Mouse (Mus musculus) midbrain, embryonic 13.5 days (tissue): ENCODE measurements at regions not wholly inside any gene's neighbourhood (a gene's known extent, or its start where the extent isn't known, plus 50 kb on each side); places are given as distances from the start of the nearest gene placed in this dataset.

ENCODE experiments used
- ATAC-seq: fragments of 200-750 bp; cut with Nextera tagmentation; 2 replicates; pipeline ENCODE4 v1.8.0; 2017; ENCODE audit warnings: mild to moderate bottlenecking, moderate TSS enrichment, moderate library complexity
- H3K27ac ChIP-seq: fragments of 300-500 bp; sonication (generic); 2 replicates; pipeline ENCODE4 v1.5.1; 2015; ENCODE audit warnings: inconsistent platforms, mild to moderate bottlenecking, moderate library complexity
- H3K27me3 ChIP-seq: fragments of 300-500 bp; sonication (generic); 2 replicates; pipeline ENCODE4 v1.6.1; 2015; ENCODE audit warnings: mild to moderate bottlenecking, inconsistent platforms
- H3K36me3 ChIP-seq: fragments of 300-500 bp; sonication (generic); 2 replicates; pipeline ENCODE4 v1.6.1; 2015; ENCODE audit warnings: mild to moderate bottlenecking, inconsistent platforms
- H3K4me1 ChIP-seq: fragments of 300-500 bp; sonication (generic); replicated peaks from 2 replicates; pipeline ENCODE4 v1.6.1; 2015; ENCODE audit warnings: inconsistent platforms
- H3K4me2 ChIP-seq: fragments of 300-500 bp; sonication (generic); replicated peaks from 2 replicates; pipeline ENCODE4 v1.6.1; 2015; ENCODE audit warnings: moderate library complexity, mild to moderate bottlenecking, inconsistent platforms
- H3K4me3 ChIP-seq: fragments of 300-500 bp; sonication (generic); replicated peaks from 2 replicates; pipeline ENCODE4 v1.5.1; 2015; ENCODE audit warnings: mild to moderate bottlenecking, inconsistent platforms
- H3K9ac ChIP-seq: fragments of 300-500 bp; sonication (generic); replicated peaks from 2 replicates; pipeline ENCODE4 v1.6.1; 2015; ENCODE audit warnings: mild to moderate bottlenecking, inconsistent platforms
- H3K9me3 ChIP-seq: fragments of 300-500 bp; sonication (generic); 2 replicates; pipeline ENCODE4 v1.6.1; 2016; ENCODE audit warnings: mild to moderate bottlenecking, inconsistent platforms
- WGBS: fragments of 180-500 bp; shearing (Covaris S2); methylation state at CpG from one replicate; pipeline ENCODE4 v1.1.7; 2015; 5-methylcytosine and 5-hydroxymethylcytosine counted together

GRCm38 (mm10) chr13:28669832-28670585 is 283.5 kb downstream of the Sox4 start:
- 87% methylated on average over 4 of the region's 4 CpGs for WGBS
- H3K9me3 ChIP-seq = no peaks in the 10 kb centered on the region
- H3K27me3 ChIP-seq = no peaks in the 10 kb centered on the region
- H3K9ac ChIP-seq = no peak overlapping the region
- no peak overlapping the region for H3K4me3 ChIP-seq
- no peaks in the 10 kb centered on the region for H3K36me3 ChIP-seq
- H3K4me2 ChIP-seq = no peak overlapping the region
- peaks cover 20% of the 10 kb centered on the region for H3K4me1 ChIP-seq
- H3K27ac ChIP-seq = no peak overlapping the region
- no peak for ATAC-seq

GRCm38 (mm10) chr13:28666832-28667231 is 286.7 kb downstream of the Sox4 start:
- H3K36me3 ChIP-seq = no peaks in the 10 kb centered on the region
- no peaks in the 10 kb centered on the region for H3K27me3 ChIP-seq
- WGBS = 76% methylated on average over 3 of the region's 3 CpGs
- no peak for ATAC-seq
- H3K9me3 ChIP-seq = no peaks in the 10 kb centered on the region
- H3K27ac ChIP-seq = no peak overlapping the region
- H3K9ac ChIP-seq = no peak overlapping the region
- no peak overlapping the region for H3K4me3 ChIP-seq
- peaks cover 35% of the 10 kb centered on the region for H3K4me1 ChIP-seq
- no peak overlapping the region for H3K4me2 ChIP-seq

GRCm38 (mm10) chr13:28665150-28665549 is 288.4 kb downstream of the Sox4 start:
- H3K9ac ChIP-seq = no peak overlapping the region
- WGBS = 51% methylated on average over 5 of the region's 5 CpGs
- peak overlapping the region; percentile 68 for H3K27ac ChIP-seq
- no peaks in the 10 kb centered on the region for H3K9me3 ChIP-seq
- no peak overlapping the region for H3K4me3 ChIP-seq
- no peak overlapping the region for H3K4me2 ChIP-seq
- no peaks in the 10 kb centered on the region for H3K36me3 ChIP-seq
- no peaks in the 10 kb centered on the region for H3K27me3 ChIP-seq
- H3K4me1 ChIP-seq = peaks cover 27% of the 10 kb centered on the region
- no peak for ATAC-seq

- no peak overlapping the region for H3K9ac ChIP-seq
- H3K4me3 ChIP-seq = no peak overlapping the region
- H3K36me3 ChIP-seq = no peaks in the 10 kb centered on the region
- H3K27ac ChIP-seq = peak overlapping the region; percentile 68
- H3K4me1 ChIP-seq = peaks cover 27% of the 10 kb centered on the region
- no peak overlapping the region for H3K4me2 ChIP-seq
- no peaks in the 10 kb centered on the region for H3K9me3 ChIP-seq
- H3K27me3 ChIP-seq = no peaks in the 10 kb centered on the region
- WGBS = 50% methylated on average over 4 of the region's 4 CpGs
- ATAC-seq = peak; percentile 15; the same call in 1 of the 2 replicates
Measured at GRCm38 (mm10) chr13:28664698-28665097, 288.8 kb downstream of the Sox4 start.

GRCm38 (mm10) chr13:28663950-28664681 is 289.4 kb downstream of the Sox4 start:
- Histone ChIP-seq H3K27ac (peak overlapping the region; percentile 68), H3K4me2 (no peak overlapping the region), H3K36me3 (no peaks in the 10 kb centered on the region), H3K4me1 (peaks cover 29% of the 10 kb centered on the region), H3K9ac (no peak overlapping the region), H3K27me3 (no peaks in the 10 kb centered on the region), H3K9me3 (no peaks in the 10 kb centered on the region), H3K4me3 (no peak overlapping the region)
- peak; percentile 91 for ATAC-seq
- 26% methylated on average over 7 of the region's 7 CpGs for WGBS

GRCm38 (mm10) chr13:28663459-28663858 is 290.1 kb downstream of the Sox4 start:
- H3K27me3 ChIP-seq = no peaks in the 10 kb centered on the region
- no peaks in the 10 kb centered on the region for H3K9me3 ChIP-seq
- WGBS = 17% methylated on average over 5 of the region's 5 CpGs
- no peak overlapping the region for H3K9ac ChIP-seq
- no peak overlapping the region for H3K4me3 ChIP-seq
- H3K36me3 ChIP-seq = no peaks in the 10 kb centered on the region
- no peak for ATAC-seq
- peaks cover 29% of the 10 kb centered on the region for H3K4me1 ChIP-seq
- H3K27ac ChIP-seq = peak overlapping the region; percentile 44
- H3K4me2 ChIP-seq = no peak overlapping the region

- H3K4me3 ChIP-seq = no peak overlapping the region
- no peak overlapping the region for H3K4me2 ChIP-seq
- no peaks in the 10 kb centered on the region for H3K27me3 ChIP-seq
- no peak for ATAC-seq
- H3K9me3 ChIP-seq = no peaks in the 10 kb centered on the region
- no peak overlapping the region for H3K27ac ChIP-seq
- peaks cover 29% of the 10 kb centered on the region for H3K4me1 ChIP-seq
- WGBS = 90% methylated on average over 3 of the region's 3 CpGs
- no peaks in the 10 kb centered on the region for H3K36me3 ChIP-seq
- H3K9ac ChIP-seq = no peak overlapping the region
Measured at GRCm38 (mm10) chr13:28662316-28662752, 291.2 kb downstream of the Sox4 start.

GRCm38 (mm10) chr13:28660151-28660550 is 293.4 kb downstream of the Sox4 start:
- Histone ChIP-seq H3K27ac (no peak overlapping the region), H3K4me2 (no peak overlapping the region), H3K4me3 (no peak overlapping the region), H3K4me1 (peaks cover 19% of the 10 kb centered on the region), H3K9me3 (no peaks in the 10 kb centered on the region), H3K36me3 (no peaks in the 10 kb centered on the region), H3K27me3 (no peaks in the 10 kb centered on the region), H3K9ac (no peak overlapping the region)
- 79% methylated on average over 2 of the region's 2 CpGs for WGBS
- no peak for ATAC-seq

GRCm38 (mm10) chr13:28658652-28659051 is 294.9 kb downstream of the Sox4 start:
- Histone ChIP-seq H3K4me2 (no peak overlapping the region), H3K27me3 (no peaks in the 10 kb centered on the region), H3K4me3 (no peak overlapping the region), H3K9ac (no peak overlapping the region), H3K9me3 (no peaks in the 10 kb centered on the region), H3K27ac (no peak overlapping the region), H3K36me3 (no peaks in the 10 kb centered on the region), H3K4me1 (peaks cover 5% of the 10 kb centered on the region; the same call in 1 of the 2 replicates)
- WGBS = 86% methylated on average over 5 of the region's 5 CpGs
- ATAC-seq = no peak

GRCm38 (mm10) chr13:28654883-28655282 is 298.6 kb downstream of the Sox4 start:
- Histone ChIP-seq H3K27me3 (no peaks in the 10 kb centered on the region), H3K4me3 (no peak overlapping the region), H3K4me1 (0 out of 2 replicates have a peak, but pooled peaks cover 9% of the 10 kb centered on the region), H3K4me2 (no peak overlapping the region), H3K9ac (no peak overlapping the region), H3K27ac (peak overlapping the region; percentile 35; the same call in 1 of the 2 replicates), H3K9me3 (no peaks in the 10 kb centered on the region), H3K36me3 (no peaks in the 10 kb centered on the region)
- no peak for ATAC-seq

- Histone ChIP-seq H3K9ac (no peak overlapping the region), H3K4me2 (no peak overlapping the region), H3K4me1 (0 out of 2 replicates have a peak, but pooled peaks cover 6% of the 10 kb centered on the region), H3K36me3 (no peaks in the 10 kb centered on the region), H3K27ac (no peak overlapping the region), H3K27me3 (no peaks in the 10 kb centered on the region), H3K9me3 (no peaks in the 10 kb centered on the region), H3K4me3 (no peak overlapping the region)
- ATAC-seq = no peak
- WGBS = 95% methylated on average over 4 of the region's 4 CpGs
Measured at GRCm38 (mm10) chr13:28653362-28653761, 300.2 kb downstream of the Sox4 start.

- Histone ChIP-seq H3K27me3 (no peaks in the 10 kb centered on the region), H3K9ac (no peak overlapping the region), H3K4me1 (0 out of 2 replicates have a peak, but pooled peaks cover 6% of the 10 kb centered on the region), H3K4me2 (no peak overlapping the region), H3K27ac (no peak overlapping the region), H3K36me3 (no peaks in the 10 kb centered on the region), H3K4me3 (no peak overlapping the region), H3K9me3 (no peaks in the 10 kb centered on the region)
- 0 out of 2 replicates have a peak, but pooled peaks have one; percentile 48 for ATAC-seq
- 95% methylated on average over 2 of the region's 2 CpGs for WGBS
Measured at GRCm38 (mm10) chr13:28651810-28652209, 301.7 kb downstream of the Sox4 start.
